Mouse (Mus musculus) limb, embryonic 15.5 days (tissue): ENCODE data around the gene T2. TPM values are rescaled to one million over a fixed set of nuclear protein-coding genes. Genes with fewer than 3 reads are reported as not detected.
A peak's percentile ranks its signal among the peaks of the same experiment; 100 is the strongest.

Experiments
- ATAC-seq: fragments of 200-750 bp; cut with Nextera tagmentation; 2 replicates; pipeline ENCODE4 v1.8.0; 2017; ENCODE audit warnings: low read depth, moderate TSS enrichment; ENCODE audit not compliant: insufficient number of reproducible peaks, low FRiP score, low TSS enrichment
- H3K27ac ChIP-seq: fragments of 300-500 bp; sonication (generic); 2 replicates; pipeline ENCODE4 v1.5.1; 2015; ENCODE audit warnings: moderate library complexity, mild to moderate bottlenecking, inconsistent platforms
- H3K27me3 ChIP-seq: fragments of 300-500 bp; sonication (generic); 2 replicates; pipeline ENCODE4 v1.6.1; 2015; ENCODE audit warnings: inconsistent platforms
- H3K36me3 ChIP-seq: fragments of 300-500 bp; sonication (generic); 2 replicates; pipeline ENCODE4 v1.6.1; 2015; ENCODE audit warnings: inconsistent platforms
- H3K4me1 ChIP-seq: fragments of 300-500 bp; sonication (generic); 2 replicates; pipeline ENCODE4 v1.6.1; 2015; ENCODE audit warnings: inconsistent platforms
- H3K4me2 ChIP-seq: fragments of 300-500 bp; sonication (generic); 2 replicates; pipeline ENCODE4 v1.6.1; 2015; ENCODE audit warnings: mild to moderate bottlenecking, inconsistent platforms
- H3K4me3 ChIP-seq: fragments of 300-500 bp; sonication (generic); 2 replicates; pipeline ENCODE4 v1.5.1; 2015; ENCODE audit warnings: mild to moderate bottlenecking, inconsistent platforms
- H3K9ac ChIP-seq: fragments of 300-500 bp; sonication (generic); 2 replicates; pipeline ENCODE4 v1.6.1; 2015; ENCODE audit warnings: inconsistent platforms
- H3K9me3 ChIP-seq: fragments of 300-500 bp; sonication (generic); 2 replicates; pipeline ENCODE4 v1.6.1; 2016; ENCODE audit warnings: inconsistent platforms
- WGBS: fragments of 180-500 bp; shearing (Covaris S2); methylation state at CpG from one replicate; pipeline ENCODE4 v1.1.7; 2015; 5-methylcytosine and 5-hydroxymethylcytosine counted together
- polyA plus RNA-seq: library from polyadenylated mRNA; unstranded; fragments of >200 nt; fragmentation: Nextera tagmentation; extraction: Ambion mirVana; gene quantifications from 2 replicates; pipeline ENCODE4 v1.2.1, GENCODE M21; 2015

T2 gene
- polyA plus RNA-seq, 1 experiment from 2014 or later: 0.58 TPM

- WGBS: 2% methylated on average over 17 of the region's 17 CpGs
- Histone ChIP-seq H3K27ac (no peak overlapping the region), H3K4me1 (peaks cover 25% of the 10 kb centered on the region), H3K4me3 (no peak overlapping the region), H3K36me3 (no peaks in the 10 kb centered on the region), H3K9ac (no peak overlapping the region), H3K9me3 (no peaks in the 10 kb centered on the region), H3K27me3 (peaks cover 98% of the 10 kb centered on the region), H3K4me2 (no peak overlapping the region)
- no peak for ATAC-seq
Observed at GRCm38 (mm10) chr17:8432179-8432800, 76.5 kb downstream of the T2 start.

GRCm38 (mm10) chr17:8433121-8433977 is 77.6 kb downstream of the T2 start:
- Histone ChIP-seq H3K4me2 (peak overlapping the region; percentile 47), H3K9ac (no peak overlapping the region), H3K27me3 (peaks cover 100% of the 10 kb centered on the region), H3K9me3 (no peaks in the 10 kb centered on the region), H3K27ac (no peak overlapping the region), H3K4me3 (peak overlapping the region; percentile 30), H3K36me3 (no peaks in the 10 kb centered on the region), H3K4me1 (peaks cover 25% of the 10 kb centered on the region)
- 1% methylated on average over 52 of the region's 52 CpGs for WGBS
- ATAC-seq: no peak

- H3K4me3 ChIP-seq: peak within 1 kb of the TSS; percentile 30
- H3K9ac ChIP-seq: no peak within 1 kb of the TSS
- no peaks in the 10 kb centered on the region for H3K9me3 ChIP-seq
- no peaks in the 10 kb centered on the region for H3K36me3 ChIP-seq
- peaks cover 25% of the 10 kb centered on the region for H3K4me1 ChIP-seq
- H3K4me2 ChIP-seq: peak within 1 kb of the TSS; percentile 47
- ATAC-seq: no peak
- 1% methylated on average over 63 of the region's 65 CpGs for WGBS
- H3K27ac ChIP-seq: no peak within 1 kb of the TSS
- peaks cover 100% of the 10 kb centered on the region for H3K27me3 ChIP-seq
Observed at GRCm38 (mm10) chr17:8433978-8434960, 78.5 kb downstream of the T2 start, which contains the start of gene T. TSS of gene T (plus strand) at chr17:8434423.

- ATAC-seq: no peak
- WGBS: 38% methylated on average over 7 of the region's 7 CpGs
- peaks cover 25% of the 10 kb centered on the region for H3K4me1 ChIP-seq
- no peak overlapping the region for H3K27ac ChIP-seq
- H3K4me3 ChIP-seq: no peak overlapping the region
- no peak overlapping the region for H3K9ac ChIP-seq
- H3K36me3 ChIP-seq: no peaks in the 10 kb centered on the region
- peaks cover 90% of the 10 kb centered on the region for H3K27me3 ChIP-seq
- H3K4me2 ChIP-seq: no peak overlapping the region
- no peaks in the 10 kb centered on the region for H3K9me3 ChIP-seq
Observed at GRCm38 (mm10) chr17:8436184-8436583, 80.4 kb downstream of the T2 start.

GRCm38 (mm10) chr17:8444062-8444461 is 88.3 kb downstream of the T2 start:
- H3K27me3 ChIP-seq: peaks cover 11% of the 10 kb centered on the region
- H3K9me3 ChIP-seq: no peaks in the 10 kb centered on the region
- no peaks in the 10 kb centered on the region for H3K4me1 ChIP-seq
- no peak overlapping the region for H3K4me3 ChIP-seq
- no peaks in the 10 kb centered on the region for H3K36me3 ChIP-seq
- H3K9ac ChIP-seq: no peak overlapping the region
- WGBS: 46% methylated on average over 3 of the region's 3 CpGs
- ATAC-seq: no peak
- no peak overlapping the region for H3K4me2 ChIP-seq
- no peak overlapping the region for H3K27ac ChIP-seq

GRCm38 (mm10) chr17:8447676-8448192 is 91.9 kb downstream of the T2 start:
- Histone ChIP-seq H3K4me3 (no peak overlapping the region), H3K4me2 (no peak overlapping the region), H3K9ac (no peak overlapping the region), H3K9me3 (no peaks in the 10 kb centered on the region), H3K27me3 (no peaks in the 10 kb centered on the region; the same call in 1 of the 2 replicates), H3K4me1 (no peaks in the 10 kb centered on the region), H3K36me3 (no peaks in the 10 kb centered on the region), H3K27ac (no peak overlapping the region)
- WGBS: 18% methylated on average over 9 of the region's 9 CpGs
- no peak for ATAC-seq

GRCm38 (mm10) chr17:8448324-8448723 is 92.5 kb downstream of the T2 start:
- H3K4me3 ChIP-seq: no peak overlapping the region
- no peak for ATAC-seq
- 65% methylated on average over 3 of the region's 3 CpGs for WGBS
- no peak overlapping the region for H3K27ac ChIP-seq
- no peaks in the 10 kb centered on the region for H3K9me3 ChIP-seq
- no peaks in the 10 kb centered on the region for H3K36me3 ChIP-seq
- no peaks in the 10 kb centered on the region for H3K27me3 ChIP-seq
- no peak overlapping the region for H3K4me2 ChIP-seq
- H3K4me1 ChIP-seq: no peaks in the 10 kb centered on the region
- H3K9ac ChIP-seq: no peak overlapping the region

GRCm38 (mm10) chr17:8455196-8455595 is 99.4 kb downstream of the T2 start:
- WGBS: 48% methylated on average over 6 of the region's 6 CpGs
- Histone ChIP-seq H3K4me1 (no peaks in the 10 kb centered on the region), H3K4me2 (no peak overlapping the region), H3K4me3 (no peak overlapping the region), H3K36me3 (no peaks in the 10 kb centered on the region), H3K27ac (no peak overlapping the region), H3K27me3 (peaks cover 6% of the 10 kb centered on the region; the same call in 1 of the 2 replicates), H3K9me3 (no peaks in the 10 kb centered on the region), H3K9ac (no peak overlapping the region)
- no peak for ATAC-seq

GRCm38 (mm10) chr17:8455601-8456000 is 99.8 kb downstream of the T2 start:
- Histone ChIP-seq H3K9me3 (no peaks in the 10 kb centered on the region), H3K4me1 (no peaks in the 10 kb centered on the region), H3K27me3 (peaks cover 6% of the 10 kb centered on the region; the same call in 1 of the 2 replicates), H3K4me2 (no peak overlapping the region), H3K36me3 (no peaks in the 10 kb centered on the region), H3K27ac (no peak overlapping the region), H3K9ac (no peak overlapping the region), H3K4me3 (no peak overlapping the region)
- ATAC-seq: no peak
- 60% methylated on average over 7 of the region's 7 CpGs for WGBS

GRCm38 (mm10) chr17:8456856-8457460 is 101.2 kb downstream of the T2 start:
- H3K27ac ChIP-seq: no peak overlapping the region
- no peaks in the 10 kb centered on the region for H3K9me3 ChIP-seq
- peaks cover 6% of the 10 kb centered on the region; the same call in 1 of the 2 replicates for H3K27me3 ChIP-seq
- no peak overlapping the region for H3K4me3 ChIP-seq
- H3K9ac ChIP-seq: no peak overlapping the region
- no peak for ATAC-seq
- WGBS: 47% methylated on average over 9 of the region's 9 CpGs
- H3K36me3 ChIP-seq: no peaks in the 10 kb centered on the region
- no peak overlapping the region for H3K4me2 ChIP-seq
- H3K4me1 ChIP-seq: no peaks in the 10 kb centered on the region

GRCm38 (mm10) chr17:8461568-8461967 is 105.8 kb downstream of the T2 start:
- Histone ChIP-seq H3K4me2 (no peak overlapping the region), H3K27me3 (peaks cover 18% of the 10 kb centered on the region), H3K4me1 (no peaks in the 10 kb centered on the region), H3K9me3 (no peaks in the 10 kb centered on the region), H3K36me3 (no peaks in the 10 kb centered on the region), H3K9ac (no peak overlapping the region), H3K27ac (no peak overlapping the region), H3K4me3 (no peak overlapping the region)
- 4% methylated on average over 4 of the region's 4 CpGs for WGBS
- no peak for ATAC-seq
